Mouse (Mus musculus) kidney, postnatal 0 days (tissue): ENCODE measurements around the gene Cacna2d4. TPM values are rescaled to one million over a fixed set of nuclear protein-coding genes. Genes with fewer than 3 reads are reported as not detected.
A peak's percentile ranks its signal among the peaks of the same experiment; 100 is the strongest.

Experiments
- ATAC-seq: fragments of 200-750 bp; cut with Nextera tagmentation; replicated peaks from 2 replicates; pipeline ENCODE4 v1.8.0; 2017; ENCODE audit warnings: low read depth, moderate number of reproducible peaks, moderate TSS enrichment, moderate library complexity; ENCODE audit not compliant: low FRiP score
- DNase-seq: peaks from one replicate; pipeline ENCODE4 v3.0.0-alpha.2; 2016; ENCODE audit warnings: low spot score
- H3K27ac ChIP-seq: fragments of 300-500 bp; sonication (generic); 2 replicates; pipeline ENCODE4 v1.5.1; 2014; ENCODE audit warnings: mild to moderate bottlenecking
- H3K27me3 ChIP-seq: fragments of 300-500 bp; sonication (generic); 2 replicates; pipeline ENCODE4 v1.6.1; 2014; ENCODE audit warnings: low read length, mixed read lengths; ENCODE audit not compliant: insufficient read depth
- H3K36me3 ChIP-seq: fragments of 300-500 bp; sonication (generic); 2 replicates; pipeline ENCODE4 v1.6.1; 2014; ENCODE audit warnings: low read length, mixed read lengths; ENCODE audit not compliant: insufficient read depth
- H3K4me1 ChIP-seq: fragments of 300-500 bp; sonication (generic); replicated peaks from 2 replicates; pipeline ENCODE4 v1.6.1; 2014; ENCODE audit warnings: antibody characterized with exemption, low read length, mixed read lengths; ENCODE audit not compliant: insufficient read depth
- H3K4me2 ChIP-seq: fragments of 300-500 bp; sonication (generic); 2 replicates; pipeline ENCODE4 v1.6.1; 2014; ENCODE audit warnings: mild to moderate bottlenecking, low read length, moderate library complexity, mixed read lengths
- H3K4me3 ChIP-seq: fragments of 300-500 bp; sonication (generic); replicated peaks from 2 replicates; pipeline ENCODE4 v1.5.1; 2014; ENCODE audit warnings: low read depth, low read length
- H3K9ac ChIP-seq: fragments of 300-500 bp; sonication (generic); 2 replicates; pipeline ENCODE4 v1.6.1; 2014; ENCODE audit warnings: low read depth, low read length
- H3K9me3 ChIP-seq: fragments of 300-500 bp; sonication (generic); replicated peaks from 2 replicates; pipeline ENCODE4 v1.6.1; 2016; ENCODE audit warnings: low read length, inconsistent platforms, mixed read lengths
- CTCF ChIP-seq: IDR thresholded peaks from 2 replicates; pipeline ENCODE4 v1.5.1; 2016; ENCODE audit warnings: antibody characterized with exemption, low read depth, mild to moderate bottlenecking, moderate library complexity
- WGBS: fragments of 180-500 bp; shearing (Covaris S2); extraction: QIAGEN DNeasy Blood & Tissue Kit; methylation state at CpG from one replicate; pipeline ENCODE4 v1.1.7; 2014; 5-methylcytosine and 5-hydroxymethylcytosine counted together
- polyA plus RNA-seq: library from polyadenylated mRNA; unstranded; fragments of >200 nt; fragmentation: Nextera tagmentation; extraction: Ambion mirVana; gene quantifications from 2 replicates; pipeline ENCODE4 v1.2.1, GENCODE M21; 2015

The Cacna2d4 gene
- polyA plus RNA-seq, 1 experiment from 2014 or later: not detected

GRCm38 (mm10) chr6:119372237-119372636 is 135.9 kb downstream of the Cacna2d4 start:
- Histone ChIP-seq H3K36me3 (0 out of 2 replicates have a peak, but pooled peaks cover 5% of the 10 kb centered on the region), H3K27me3 (no peaks in the 10 kb centered on the region), H3K4me3 (no peak overlapping the region), H3K4me2 (no peak overlapping the region), H3K4me1 (no peaks in the 10 kb centered on the region), H3K9ac (no peak overlapping the region), H3K27ac (no peak overlapping the region), H3K9me3 (no peaks in the 10 kb centered on the region)
- ATAC-seq: no peak
- no peak for TF ChIP-seq CTCF
- 85% methylated on average over 5 of the region's 5 CpGs for WGBS
- no peak for DNase-seq

- ATAC-seq (no peak), DNase-seq (no peak)
- Histone ChIP-seq H3K36me3 (0 out of 2 replicates have a peak, but pooled peaks cover 3% of the 10 kb centered on the region), H3K9ac (no peak overlapping the region), H3K4me3 (no peak overlapping the region), H3K9me3 (no peaks in the 10 kb centered on the region), H3K27me3 (no peaks in the 10 kb centered on the region), H3K4me2 (no peak overlapping the region), H3K4me1 (no peaks in the 10 kb centered on the region), H3K27ac (no peak overlapping the region)
- TF ChIP-seq CTCF: no peak
These were observed 136.8 kb downstream of the Cacna2d4 start for GRCm38 (mm10) chr6:119373000-119373705.

- Histone ChIP-seq H3K4me3 (no peak overlapping the region), H3K4me1 (no peaks in the 10 kb centered on the region), H3K9ac (no peak overlapping the region), H3K36me3 (no peaks in the 10 kb centered on the region), H3K27me3 (no peaks in the 10 kb centered on the region), H3K4me2 (no peak overlapping the region), H3K27ac (no peak overlapping the region), H3K9me3 (no peaks in the 10 kb centered on the region)
- DNase-seq: no peak
- ATAC-seq: no peak
- peak; percentile 40 for TF ChIP-seq CTCF
- WGBS: 84% methylated on average over 5 of the region's 5 CpGs
These were observed 138.7 kb downstream of the Cacna2d4 start for GRCm38 (mm10) chr6:119375035-119375434.

GRCm38 (mm10) chr6:119377613-119378012 is 141.3 kb downstream of the Cacna2d4 start:
- Histone ChIP-seq H3K9me3 (no peaks in the 10 kb centered on the region), H3K4me2 (no peak overlapping the region), H3K27me3 (no peaks in the 10 kb centered on the region), H3K4me1 (no peaks in the 10 kb centered on the region), H3K4me3 (no peak overlapping the region), H3K9ac (no peak overlapping the region), H3K27ac (no peak overlapping the region), H3K36me3 (no peaks in the 10 kb centered on the region)
- TF ChIP-seq CTCF: no peak
- ATAC-seq (no peak), DNase-seq (peak; percentile 18)
- 54% methylated on average over 2 of the region's 2 CpGs for WGBS

- no peaks in the 10 kb centered on the region for H3K4me1 ChIP-seq
- WGBS: 61% methylated on average over 1 of the region's 1 CpGs
- no peak overlapping the region for H3K27ac ChIP-seq
- no peak overlapping the region for H3K4me3 ChIP-seq
- no peaks in the 10 kb centered on the region for H3K36me3 ChIP-seq
- no peaks in the 10 kb centered on the region for H3K9me3 ChIP-seq
- H3K27me3 ChIP-seq: no peaks in the 10 kb centered on the region
- H3K4me2 ChIP-seq: no peak overlapping the region
- no peak; the same call in 1 of the 2 replicates for TF ChIP-seq CTCF
- peak; percentile 21 for DNase-seq
- ATAC-seq: no peak
- no peak overlapping the region for H3K9ac ChIP-seq
These were observed 142.3 kb downstream of the Cacna2d4 start for GRCm38 (mm10) chr6:119378631-119379030.

- H3K4me2 ChIP-seq: no peak overlapping the region
- H3K9ac ChIP-seq: no peak overlapping the region
- H3K4me3 ChIP-seq: no peak overlapping the region
- H3K27me3 ChIP-seq: no peaks in the 10 kb centered on the region
- TF ChIP-seq CTCF: peak; percentile 17; the same call in 1 of the 2 replicates
- DNase-seq (no peak), ATAC-seq (no peak)
- peaks cover 8% of the 10 kb centered on the region; the same call in 1 of the 2 replicates for H3K4me1 ChIP-seq
- H3K36me3 ChIP-seq: no peaks in the 10 kb centered on the region
- WGBS: 91% methylated on average over 1 of the region's 1 CpGs
- H3K27ac ChIP-seq: no peak overlapping the region
- no peaks in the 10 kb centered on the region for H3K9me3 ChIP-seq
These were observed 149.3 kb downstream of the Cacna2d4 start for GRCm38 (mm10) chr6:119385668-119386067.
